Mouse (Mus musculus) kidney, adult 2 months (tissue): ENCODE measurements around the gene Reln. TPM values are rescaled to one million over a fixed set of nuclear protein-coding genes. Genes with fewer than 3 reads are reported as not detected.
A peak's percentile ranks its signal among the peaks of the same experiment; 100 is the strongest.

ENCODE experiments used
- DNase-seq: peaks from one replicate; pipeline ENCODE4 v3.0.0; 2021
- H3K27ac ChIP-seq: fragments of 200-500 bp; 2 replicates; pipeline ENCODE4 v1.5.1; 2012; ENCODE audit warnings: low read depth, low read length, control low read depth, inconsistent platforms; ENCODE audit not compliant: insufficient read depth
- H3K27me3 ChIP-seq: fragments of 200-500 bp; replicated peaks from 2 replicates; pipeline ENCODE4 v1.6.1; 2012; ENCODE audit warnings: mild to moderate bottlenecking, moderate library complexity, low read length, inconsistent platforms; ENCODE audit not compliant: control insufficient read depth, insufficient read depth
- H3K36me3 ChIP-seq: fragments of 200-500 bp; 2 replicates; pipeline ENCODE4 v1.6.1; 2012; ENCODE audit warnings: mild to moderate bottlenecking, moderate library complexity, low read length, inconsistent platforms; ENCODE audit not compliant: control insufficient read depth, insufficient read depth
- H3K4me1 ChIP-seq: fragments of 200-500 bp; 2 replicates; pipeline ENCODE4 v1.6.1; 2011; ENCODE audit warnings: low read length; ENCODE audit not compliant: control insufficient read depth, insufficient read depth
- H3K4me3 ChIP-seq: fragments of 200-500 bp; 2 replicates; pipeline ENCODE4 v1.5.1; 2011; ENCODE audit warnings: mild to moderate bottlenecking, low read depth, low read length, control low read depth; ENCODE audit not compliant: insufficient read depth
- CTCF ChIP-seq: fragments of 200-500 bp; conservative IDR thresholded peaks from 2 replicates; pipeline ENCODE4 v1.5.1; 2011; ENCODE audit warnings: low read depth, mild to moderate bottlenecking, control low read depth, low read length, moderate library complexity, mixed read lengths; ENCODE audit not compliant: insufficient read depth, insufficient read length
- POLR2A ChIP-seq: fragments of 200-500 bp; IDR thresholded peaks from one replicate; pipeline ENCODE4 v1.6.1; 2011; ENCODE audit warnings: low read depth, low read length, control low read depth
- WGBS: fragments of 180-500 bp; shearing (Covaris S2); methylation state at CpG from one replicate; pipeline ENCODE4 v1.1.7; 2018; 5-methylcytosine and 5-hydroxymethylcytosine counted together
- polyA plus RNA-seq: library from polyadenylated mRNA; depleted of rRNA; stranded (reverse); fragments of >200 nt; gene quantifications from 2 replicates; pipeline ENCODE4 v1.2.3, GENCODE M21; 2012

Gene Reln
- polyA plus RNA-seq, 1 experiment: 3.4 TPM

- H3K27me3 ChIP-seq: no peaks in the 10 kb centered on the region
- H3K36me3 ChIP-seq: no peaks in the 10 kb centered on the region
- H3K4me1 ChIP-seq: no peaks in the 10 kb centered on the region
- no peak for DNase-seq
- no peak overlapping the region for H3K27ac ChIP-seq
- TF ChIP-seq POLR2A (no peak), CTCF (no peak)
- WGBS: 73% methylated on average over 4 of the region's 4 CpGs
- H3K4me3 ChIP-seq: no peak overlapping the region
Observed at GRCm38 (mm10) chr5:22291409-22291808, 53.1 kb downstream of the Reln start.

- no peak overlapping the region for H3K4me3 ChIP-seq
- H3K27ac ChIP-seq: no peak overlapping the region
- TF ChIP-seq POLR2A: no peak
- TF ChIP-seq CTCF: no peak
- H3K36me3 ChIP-seq: no peaks in the 10 kb centered on the region
- 75% methylated on average over 4 of the region's 4 CpGs for WGBS
- no peak for DNase-seq
- no peaks in the 10 kb centered on the region for H3K27me3 ChIP-seq
- H3K4me1 ChIP-seq: no peaks in the 10 kb centered on the region
Observed at GRCm38 (mm10) chr5:22285396-22285795, 59.1 kb downstream of the Reln start.

DNA sequence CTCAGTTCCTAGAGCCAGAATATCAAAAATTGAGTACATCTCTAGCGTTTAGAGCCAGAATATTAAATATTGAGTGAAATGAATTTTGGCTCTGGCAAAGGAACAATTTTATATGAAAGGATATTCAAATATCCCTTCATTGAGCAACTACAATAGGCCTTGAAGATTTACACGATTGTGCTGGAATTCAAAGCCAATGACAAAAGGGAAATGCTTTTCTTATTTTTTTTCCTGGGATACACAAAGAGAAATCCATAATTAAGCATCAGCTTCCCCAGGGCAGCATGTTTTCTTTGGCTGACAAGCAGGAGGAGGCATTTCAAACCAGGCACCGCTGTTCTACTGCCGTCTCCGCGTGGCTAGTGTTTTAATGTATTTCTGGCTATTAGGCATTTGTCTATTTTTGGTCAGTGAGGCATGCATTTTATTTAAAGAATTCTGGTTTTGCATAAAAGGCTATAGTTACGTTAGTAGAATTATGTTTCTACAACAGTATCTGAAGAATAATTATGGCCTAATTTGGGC is 62.3 kb downstream of the Reln start:
- TF ChIP-seq POLR2A (no peak), CTCF (no peak)
- 63% methylated on average over 7 of the region's 7 CpGs for WGBS

DNA sequence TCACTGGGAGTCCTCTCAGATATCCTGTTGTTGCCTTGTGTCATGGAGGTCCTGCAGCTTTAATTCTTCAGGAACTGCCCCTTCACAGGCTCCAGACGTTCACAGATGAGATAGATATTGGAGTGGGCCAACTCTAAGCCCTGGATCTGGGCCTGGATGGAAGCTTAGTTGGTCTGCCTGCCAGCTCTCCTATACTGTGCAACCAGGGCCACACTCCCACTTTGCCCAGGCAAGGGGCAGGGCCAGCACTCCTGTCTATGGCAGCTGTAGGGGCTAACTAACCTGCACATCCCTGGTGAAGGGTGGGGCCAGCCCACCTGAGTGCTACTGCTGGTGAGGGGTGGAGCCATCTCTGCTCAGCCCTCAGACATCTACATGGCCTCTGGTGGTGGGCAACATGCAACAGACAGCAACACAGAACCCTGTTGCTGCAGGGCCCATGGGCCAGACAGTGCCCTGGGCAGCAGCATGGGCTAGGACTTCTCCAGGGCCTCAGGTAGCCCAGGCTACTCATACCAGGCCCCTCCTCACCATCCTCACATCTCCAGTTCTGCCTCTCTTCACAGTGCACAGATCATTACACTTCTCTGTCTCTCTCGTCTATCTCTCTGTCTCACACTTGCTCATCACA is 63.9 kb downstream of the Reln start:
- TF ChIP-seq POLR2A: no peak
- TF ChIP-seq CTCF: no peak

More for the DNA sequence above, 62.3 kb downstream of the Reln start:
- H3K27ac ChIP-seq: no peak overlapping the region
- no peaks in the 10 kb centered on the region for H3K4me1 ChIP-seq
- H3K36me3 ChIP-seq: no peaks in the 10 kb centered on the region
- no peak for DNase-seq
- no peaks in the 10 kb centered on the region for H3K27me3 ChIP-seq
- no peak overlapping the region for H3K4me3 ChIP-seq

DNA sequence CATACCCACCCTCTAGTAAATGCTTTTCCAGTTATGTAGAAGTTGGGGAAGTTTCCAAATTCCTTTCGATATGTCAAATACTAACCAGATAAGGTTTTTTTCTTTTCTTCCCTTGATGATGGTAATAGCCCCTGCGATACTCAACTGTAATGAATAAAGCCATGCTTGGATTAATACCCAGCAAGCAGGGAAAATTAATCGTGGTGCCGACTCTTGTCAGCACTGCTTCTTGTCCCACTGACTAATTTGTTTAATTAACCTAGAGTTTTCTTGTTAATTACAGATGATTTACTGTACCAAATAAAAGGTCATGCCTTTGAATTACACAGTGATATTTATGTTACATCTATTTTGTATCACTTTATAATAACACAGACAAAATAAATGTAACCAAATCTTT is 65.3 kb downstream of the Reln start:
- DNase-seq: no peak
- 82% methylated on average over 4 of the region's 4 CpGs for WGBS
- no peak overlapping the region for H3K27ac ChIP-seq
- H3K27me3 ChIP-seq: no peaks in the 10 kb centered on the region
- TF ChIP-seq CTCF (no peak), POLR2A (no peak)
- H3K36me3 ChIP-seq: no peaks in the 10 kb centered on the region
- H3K4me3 ChIP-seq: no peak overlapping the region
- no peaks in the 10 kb centered on the region for H3K4me1 ChIP-seq

More for the DNA sequence above, 63.9 kb downstream of the Reln start:
- 55% methylated on average over 2 of the region's 2 CpGs for WGBS
- no peak for DNase-seq
- Histone ChIP-seq H3K36me3 (no peaks in the 10 kb centered on the region), H3K27ac (no peak overlapping the region), H3K4me3 (no peak overlapping the region), H3K27me3 (no peaks in the 10 kb centered on the region), H3K4me1 (no peaks in the 10 kb centered on the region)

DNA sequence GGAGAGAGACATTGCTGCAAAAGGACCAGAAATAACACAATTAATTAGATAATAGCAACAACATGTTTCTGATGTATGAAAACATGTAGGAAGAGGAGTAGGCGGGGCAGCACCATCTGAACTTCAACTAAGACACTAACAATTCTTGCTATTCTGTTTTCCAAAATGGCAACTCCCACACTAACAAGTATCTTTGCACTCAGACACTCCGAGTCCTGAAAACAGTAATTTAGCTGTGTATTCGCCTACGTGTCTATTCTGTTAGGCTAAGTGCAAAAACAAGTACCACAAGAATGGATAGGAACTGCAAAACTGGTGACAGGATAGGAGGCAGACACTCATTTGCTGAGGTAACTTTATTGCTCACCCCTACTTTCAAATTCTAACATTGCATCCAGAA is 70.4 kb downstream of the Reln start:
- TF ChIP-seq POLR2A (no peak), CTCF (no peak)
- no peak overlapping the region for H3K4me3 ChIP-seq
- no peak overlapping the region for H3K27ac ChIP-seq
- DNase-seq: no peak
- no peaks in the 10 kb centered on the region for H3K27me3 ChIP-seq
- H3K36me3 ChIP-seq: no peaks in the 10 kb centered on the region
- 91% methylated on average over 4 of the region's 4 CpGs for WGBS
- no peaks in the 10 kb centered on the region for H3K4me1 ChIP-seq

GRCm38 (mm10) chr5:22266489-22267301 is 77.8 kb downstream of the Reln start:
- DNase-seq: peak; percentile 17
- Histone ChIP-seq H3K36me3 (no peaks in the 10 kb centered on the region), H3K4me3 (no peak overlapping the region), H3K4me1 (no peaks in the 10 kb centered on the region), H3K27ac (no peak overlapping the region), H3K27me3 (no peaks in the 10 kb centered on the region)
- 64% methylated on average over 6 of the region's 6 CpGs for WGBS
- TF ChIP-seq POLR2A (no peak), CTCF (no peak)
